Mouse (Mus musculus) hindbrain, embryonic 14.5 days (tissue): ENCODE results near the gene Nfkbil1. TPM values are rescaled to one million over a fixed set of nuclear protein-coding genes. Genes with fewer than 3 reads are reported as not detected.

ENCODE experiments used
- ATAC-seq: fragments of 200-750 bp; cut with Nextera tagmentation; 2 replicates; pipeline ENCODE4 v1.8.0; 2017; ENCODE audit warnings: moderate number of reproducible peaks, mild to moderate bottlenecking, moderate TSS enrichment, moderate library complexity; ENCODE audit not compliant: low FRiP score
- DNase-seq: peaks from one replicate; pipeline ENCODE4 v3.0.0-alpha.2; 2015; ENCODE audit warnings: low spot score
- H3K27ac ChIP-seq: fragments of 300-500 bp; sonication (generic); 2 replicates; pipeline ENCODE4 v1.5.1; 2014; ENCODE audit warnings: mild to moderate bottlenecking, moderate library complexity
- H3K27me3 ChIP-seq: fragments of 300-500 bp; sonication (generic); 2 replicates; pipeline ENCODE4 v1.6.1; 2014; ENCODE audit warnings: mild to moderate bottlenecking, low read length, mixed read lengths; ENCODE audit not compliant: control insufficient read depth, insufficient read depth
- H3K36me3 ChIP-seq: fragments of 300-500 bp; sonication (generic); replicated peaks from 2 replicates; pipeline ENCODE4 v1.6.1; 2014; ENCODE audit not compliant: control insufficient read depth, insufficient read depth
- H3K4me1 ChIP-seq: fragments of 300-500 bp; sonication (generic); replicated peaks from 2 replicates; pipeline ENCODE4 v1.6.1; 2014; ENCODE audit warnings: antibody characterized with exemption, low read length, mixed read lengths; ENCODE audit not compliant: control insufficient read depth, insufficient read depth
- H3K4me2 ChIP-seq: fragments of 300-500 bp; sonication (generic); replicated peaks from 2 replicates; pipeline ENCODE4 v1.6.1; 2014; ENCODE audit warnings: mild to moderate bottlenecking, moderate library complexity
- H3K4me3 ChIP-seq: fragments of 300-500 bp; sonication (generic); replicated peaks from 2 replicates; pipeline ENCODE4 v1.5.1; 2014; ENCODE audit warnings: mild to moderate bottlenecking, low read length
- H3K9ac ChIP-seq: fragments of 300-500 bp; sonication (generic); 2 replicates; pipeline ENCODE4 v1.6.1; 2014
- H3K9me3 ChIP-seq: fragments of 300-500 bp; sonication (generic); 2 replicates; pipeline ENCODE4 v1.6.1; 2016; ENCODE audit warnings: low read length; ENCODE audit not compliant: control insufficient read depth
- WGBS: fragments of 180-500 bp; shearing (Covaris S2); extraction: QIAGEN DNeasy Blood & Tissue Kit; methylation state at CpG from one replicate; pipeline ENCODE4 v1.1.7; 2014; 5-methylcytosine and 5-hydroxymethylcytosine counted together
- polyA plus RNA-seq: library from polyadenylated mRNA; unstranded; fragments of >200 nt; fragmentation: Nextera tagmentation; extraction: Ambion mirVana; gene quantifications from 2 replicates; pipeline ENCODE4 v1.2.1, GENCODE M21; 2014

Nfkbil1 gene
- polyA plus RNA-seq, 1 experiment from 2014 or later, result 3.5 TPM

DNA sequence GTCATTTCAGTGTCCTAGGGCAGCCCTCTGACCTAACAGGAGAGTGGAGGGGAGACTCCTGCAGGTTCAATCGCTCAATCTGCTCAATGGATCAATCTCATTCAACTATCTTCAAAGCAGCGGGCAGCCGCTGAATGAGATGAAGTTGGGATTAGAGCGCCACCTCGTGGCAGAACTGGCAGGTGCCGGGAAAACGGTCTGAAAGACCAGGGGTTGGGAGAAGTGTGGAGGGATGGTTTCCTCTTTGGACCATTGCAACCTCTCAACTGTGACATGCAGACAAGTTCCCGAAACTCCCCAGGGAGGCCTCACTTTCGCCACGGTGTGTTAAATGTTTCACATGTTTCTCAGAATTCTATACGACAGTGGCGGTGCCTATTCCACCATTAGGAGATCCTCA lies 3.5 kb downstream of the Nfkbil1 start:
- peak overlapping the region; percentile 44; the same call in 1 of the 2 replicates for H3K9ac ChIP-seq

DNA sequence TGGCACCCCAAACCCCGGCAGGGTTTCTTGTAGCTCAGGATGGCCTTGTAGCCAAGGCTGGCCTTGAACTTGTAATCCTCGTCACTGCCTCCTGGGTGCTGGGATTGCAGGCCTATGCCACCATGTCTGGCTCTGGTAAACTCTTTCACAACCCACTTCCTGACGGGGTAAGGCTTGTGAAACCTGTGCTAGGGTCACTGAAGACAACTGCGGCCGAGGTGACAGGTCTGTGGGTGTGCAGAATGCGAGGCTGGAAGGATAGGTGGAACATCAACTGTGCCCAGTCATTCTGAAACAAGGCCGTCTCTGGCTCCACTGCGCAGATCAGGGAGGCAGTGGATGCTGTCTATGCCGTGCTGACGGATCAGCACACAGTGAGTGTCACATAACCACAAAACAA lies 4.6 kb downstream of the Nfkbil1 start:
- DNase-seq, result no peak
- H3K9me3 ChIP-seq, result no peaks in the 10 kb centered on the region
- H3K27me3 ChIP-seq, result no peaks in the 10 kb centered on the region
- no peak overlapping the region; the same call in 1 of the 2 replicates for H3K9ac ChIP-seq
- no peak overlapping the region for H3K27ac ChIP-seq
- peaks cover 47% of the 10 kb centered on the region for H3K36me3 ChIP-seq
- no peak for ATAC-seq
- H3K4me1 ChIP-seq, result peaks cover 13% of the 10 kb centered on the region; the same call in 1 of the 2 replicates
- H3K4me2 ChIP-seq, result no peak overlapping the region
- H3K4me3 ChIP-seq, result no peak overlapping the region
- 96% methylated on average over 10 of the region's 10 CpGs for WGBS

More for the DNA sequence above, 3.5 kb downstream of the Nfkbil1 start:
- peak overlapping the region; percentile 25; the same call in 1 of the 2 replicates for H3K4me2 ChIP-seq
- H3K4me1 ChIP-seq, result peaks cover 13% of the 10 kb centered on the region; the same call in 1 of the 2 replicates
- peak; percentile 93 for DNase-seq
- no peaks in the 10 kb centered on the region for H3K9me3 ChIP-seq
- H3K4me3 ChIP-seq, result no peak overlapping the region
- WGBS, result 12% methylated on average over 12 of the region's 12 CpGs
- no peak overlapping the region for H3K27ac ChIP-seq
- ATAC-seq, result no peak
- no peaks in the 10 kb centered on the region for H3K27me3 ChIP-seq
- peaks cover 47% of the 10 kb centered on the region for H3K36me3 ChIP-seq

DNA sequence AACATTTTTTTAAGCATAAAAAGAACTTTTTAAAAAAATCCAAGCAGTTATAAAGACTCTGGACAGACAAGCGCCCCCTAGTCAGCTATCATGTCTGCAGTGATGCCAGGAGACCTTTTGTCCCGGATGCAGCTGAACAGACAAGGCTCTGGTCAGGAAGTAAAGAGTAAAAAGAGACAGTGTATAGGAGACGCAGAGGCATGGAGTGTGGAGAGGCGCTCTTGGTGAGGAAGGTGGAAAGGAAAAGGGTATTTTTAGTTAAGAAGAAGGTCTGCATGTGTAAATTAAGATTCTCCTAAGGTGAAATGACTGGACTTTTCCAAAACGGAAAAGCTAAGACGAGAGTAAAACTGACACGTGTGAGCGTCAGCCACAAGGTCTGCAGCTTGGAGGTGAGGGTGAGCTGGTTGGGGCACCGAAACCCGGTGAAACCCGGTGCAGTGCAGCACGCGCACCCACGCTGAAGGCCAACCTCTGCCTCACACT lies 9.0 kb downstream of the Nfkbil1 start:
- Histone ChIP-seq H3K9ac (no peak overlapping the region), H3K4me1 (no peaks in the 10 kb centered on the region), H3K27ac (no peak overlapping the region), H3K9me3 (no peaks in the 10 kb centered on the region), H3K36me3 (peaks cover 52% of the 10 kb centered on the region), H3K27me3 (no peaks in the 10 kb centered on the region), H3K4me3 (no peak overlapping the region), H3K4me2 (no peak overlapping the region)
- ATAC-seq (no peak), DNase-seq (no peak)
- WGBS, result 87% methylated on average over 14 of the region's 14 CpGs

DNA sequence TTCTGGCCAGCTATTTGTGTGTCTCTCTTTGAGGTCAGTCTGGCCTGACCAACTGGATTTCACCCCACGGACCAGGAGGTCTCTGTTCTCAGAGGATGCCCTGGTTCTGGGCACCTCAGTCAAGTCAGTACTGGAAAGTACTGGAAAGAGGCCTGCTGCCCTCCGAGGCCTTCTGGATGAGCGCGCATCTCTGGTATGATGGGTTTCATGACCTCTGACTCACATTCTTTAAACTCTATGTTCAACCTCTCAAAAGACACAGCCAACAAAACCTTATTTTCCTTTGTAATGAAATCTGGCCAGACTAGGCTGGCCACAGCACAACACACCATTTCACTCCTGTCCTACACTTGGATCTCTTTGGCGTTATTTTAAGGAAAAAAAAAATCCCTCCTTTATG lies 10.1 kb downstream of the Nfkbil1 start:
- DNase-seq, result no peak
- WGBS, result 92% methylated on average over 5 of the region's 5 CpGs
- no peaks in the 10 kb centered on the region for H3K9me3 ChIP-seq
- H3K4me1 ChIP-seq, result no peaks in the 10 kb centered on the region
- no peak for ATAC-seq
- no peak overlapping the region for H3K4me3 ChIP-seq
- H3K4me2 ChIP-seq, result no peak overlapping the region
- peaks cover 48% of the 10 kb centered on the region for H3K36me3 ChIP-seq
- no peak overlapping the region for H3K27ac ChIP-seq
- H3K9ac ChIP-seq, result no peak overlapping the region
- no peaks in the 10 kb centered on the region for H3K27me3 ChIP-seq

DNA sequence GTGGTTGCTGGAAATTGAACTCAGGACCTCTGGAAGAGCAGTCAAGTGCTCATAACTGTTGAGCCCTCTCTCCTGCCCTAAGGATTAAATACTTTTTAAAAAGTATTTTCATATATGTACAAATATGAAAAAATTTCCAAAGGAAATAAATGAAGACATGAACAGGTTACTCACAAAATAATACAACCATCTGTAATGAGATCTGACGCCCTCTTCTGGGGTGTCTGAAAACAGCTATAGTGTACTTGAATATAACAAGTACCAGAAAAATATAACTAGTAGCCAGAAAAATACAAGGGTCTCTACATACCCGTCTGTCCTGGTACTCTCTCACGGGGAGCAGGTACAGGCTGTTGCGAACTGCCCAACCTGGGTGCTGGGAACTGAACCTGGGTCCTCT lies 11.0 kb downstream of the Nfkbil1 start:
- Histone ChIP-seq H3K27me3 (no peaks in the 10 kb centered on the region), H3K4me3 (no peak overlapping the region), H3K36me3 (peaks cover 49% of the 10 kb centered on the region), H3K4me1 (no peaks in the 10 kb centered on the region), H3K27ac (no peak overlapping the region), H3K9me3 (no peaks in the 10 kb centered on the region), H3K4me2 (no peak overlapping the region), H3K9ac (no peak overlapping the region)
- ATAC-seq, result no peak
- no peak for DNase-seq
- WGBS, result 97% methylated on average over 4 of the region's 4 CpGs

DNA sequence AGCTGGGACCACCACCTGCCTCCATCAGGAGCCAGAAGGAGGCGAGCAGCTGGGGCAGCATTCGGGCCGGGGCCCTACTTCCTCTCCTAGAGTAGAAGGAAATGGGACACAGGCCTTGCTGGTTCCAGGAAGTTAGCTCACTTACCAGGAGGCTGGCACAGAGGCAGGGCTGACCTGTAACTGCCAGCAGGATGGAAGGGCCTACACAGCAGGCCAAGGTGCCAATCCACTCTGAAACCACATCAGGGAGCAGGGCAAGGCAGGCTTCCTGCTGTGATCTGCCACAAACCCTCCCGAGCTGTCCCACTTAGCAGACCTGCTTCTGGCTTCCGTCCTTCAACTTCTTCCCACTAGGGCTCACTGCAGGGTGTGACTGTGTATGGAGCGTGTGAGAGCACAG lies 13.3 kb downstream of the Nfkbil1 start:
- H3K9ac ChIP-seq, result no peak overlapping the region
- WGBS, result 74% methylated on average over 6 of the region's 6 CpGs

DNA sequence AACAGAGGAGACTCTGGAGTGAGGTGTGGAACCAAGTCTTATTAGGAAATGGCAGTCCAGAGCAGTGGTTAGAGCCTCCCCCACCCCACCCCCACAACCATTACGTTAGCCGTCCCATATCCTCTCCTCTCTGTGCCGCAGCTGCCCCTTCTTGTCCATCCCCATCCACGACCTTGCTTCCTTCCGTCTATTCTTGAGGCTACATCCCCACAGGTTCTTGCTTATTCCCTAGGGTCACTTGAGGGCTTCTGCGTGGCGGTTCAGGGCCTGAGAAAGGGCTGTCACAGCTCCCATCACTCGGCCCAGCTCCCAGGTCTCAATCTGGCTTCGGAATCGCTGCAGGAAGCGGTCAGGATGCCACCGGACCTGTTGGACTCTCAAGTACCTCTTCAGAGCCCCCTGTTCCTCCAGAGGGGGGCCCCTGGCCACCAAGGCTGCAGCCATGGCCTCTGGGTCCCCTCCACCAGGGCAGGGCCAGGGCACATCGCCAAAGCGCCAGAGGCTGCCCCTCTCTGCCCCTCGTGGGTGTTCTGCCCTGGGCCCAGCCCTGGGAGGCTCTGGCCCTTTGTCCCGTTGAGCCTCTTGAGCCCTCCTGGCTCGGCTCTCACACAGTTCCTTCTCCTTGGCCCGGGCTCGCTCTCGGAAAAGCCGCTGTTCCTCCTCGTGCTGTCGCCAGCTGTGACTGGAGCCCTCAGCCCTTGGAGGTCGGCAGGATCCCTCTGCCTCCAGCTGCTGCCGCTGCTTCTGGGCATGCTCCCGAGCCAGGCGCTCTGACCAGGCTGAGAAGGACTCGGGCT lies 15.2 kb downstream of the Nfkbil1 start, which contains the start of gene Gm16181:
Gm16181 (plus strand) TSS at position 679 of the 797 bp plus-strand sequence.
- Histone ChIP-seq H3K36me3 (peaks cover 25% of the 10 kb centered on the region), H3K4me2 (no peak within 1 kb of the TSS), H3K4me1 (no peaks in the 10 kb centered on the region), H3K27me3 (no peaks in the 10 kb centered on the region), H3K4me3 (no peak within 1 kb of the TSS), H3K9ac (no peak within 1 kb of the TSS), H3K27ac (no peak within 1 kb of the TSS), H3K9me3 (no peaks in the 10 kb centered on the region)
- 82% methylated on average over 28 of the region's 28 CpGs for WGBS
- DNase-seq (no peak), ATAC-seq (no peak)

More for the DNA sequence above, 13.3 kb downstream of the Nfkbil1 start:
- DNase-seq (no peak), ATAC-seq (no peak)
- H3K4me3 ChIP-seq, result no peak overlapping the region
- no peaks in the 10 kb centered on the region for H3K27me3 ChIP-seq
- H3K36me3 ChIP-seq, result peaks cover 27% of the 10 kb centered on the region
- no peak overlapping the region for H3K27ac ChIP-seq
- H3K4me2 ChIP-seq, result no peak overlapping the region
- no peaks in the 10 kb centered on the region for H3K9me3 ChIP-seq
- H3K4me1 ChIP-seq, result no peaks in the 10 kb centered on the region

DNA sequence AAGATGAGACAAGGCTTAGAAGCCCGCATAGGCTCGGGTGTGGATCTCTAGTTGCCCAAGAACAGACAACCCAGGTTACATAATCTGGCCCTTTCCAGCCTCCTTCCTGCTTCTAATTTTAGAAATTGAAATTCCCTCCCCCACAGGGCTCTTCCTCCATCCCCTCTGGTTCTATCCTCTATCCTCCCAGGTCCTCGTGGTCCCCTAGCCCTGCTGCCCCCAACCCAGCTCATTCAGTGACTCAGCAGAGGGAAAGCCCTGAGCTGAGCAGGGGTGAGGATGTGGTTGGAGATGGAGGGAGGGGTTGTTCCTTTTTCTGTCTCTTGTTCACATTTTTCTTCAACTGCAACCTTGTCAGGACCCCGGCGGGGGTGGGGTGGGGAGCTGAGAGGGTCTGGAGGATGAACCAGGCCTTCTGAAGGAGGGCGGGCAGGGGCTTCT lies 16.0 kb downstream of the Nfkbil1 start:
- 89% methylated on average over 6 of the region's 6 CpGs for WGBS
- H3K4me3 ChIP-seq, result no peak overlapping the region
- no peak for ATAC-seq
- H3K9ac ChIP-seq, result no peak overlapping the region
- H3K9me3 ChIP-seq, result no peaks in the 10 kb centered on the region
- no peak overlapping the region for H3K4me2 ChIP-seq
- no peaks in the 10 kb centered on the region for H3K27me3 ChIP-seq
- no peak for DNase-seq
- peaks cover 25% of the 10 kb centered on the region for H3K36me3 ChIP-seq
- H3K4me1 ChIP-seq, result no peaks in the 10 kb centered on the region
- no peak overlapping the region for H3K27ac ChIP-seq

DNA sequence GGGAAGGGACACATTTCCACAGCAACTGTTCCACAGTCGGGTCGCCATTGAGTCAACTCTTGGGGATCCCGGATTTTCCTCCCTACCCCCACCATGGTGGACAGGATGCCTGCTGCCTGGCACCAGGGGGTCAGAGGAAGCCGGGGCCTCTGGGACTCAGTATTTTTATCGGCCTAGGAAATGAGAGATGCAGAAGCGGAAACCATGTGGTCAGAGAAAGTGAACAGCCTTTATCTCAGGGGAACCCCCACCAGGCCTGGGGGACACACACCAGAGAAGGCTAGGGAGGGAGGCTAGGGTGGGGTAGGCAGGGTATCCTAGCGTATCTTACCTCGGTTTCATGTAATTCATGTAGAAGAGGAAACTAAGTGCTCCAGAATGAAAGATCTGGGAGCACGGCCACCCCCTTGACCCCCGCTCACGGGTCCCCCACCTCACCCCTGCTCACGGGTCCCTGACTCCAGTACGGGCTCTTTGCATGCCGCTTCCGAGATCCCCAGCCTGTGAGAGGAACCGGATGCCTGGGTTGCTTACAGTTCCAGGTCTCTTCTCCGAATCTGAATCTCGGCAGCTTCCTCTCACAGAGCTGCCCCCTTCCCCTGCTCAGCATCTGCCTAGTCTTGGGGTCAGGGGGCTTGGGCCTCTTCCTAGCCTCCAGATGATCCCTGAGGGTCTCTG lies 16.9 kb downstream of the Nfkbil1 start:
- Histone ChIP-seq H3K36me3 (peaks cover 23% of the 10 kb centered on the region), H3K4me1 (no peaks in the 10 kb centered on the region), H3K27ac (no peak overlapping the region), H3K4me3 (no peak overlapping the region), H3K4me2 (no peak overlapping the region), H3K27me3 (no peaks in the 10 kb centered on the region), H3K9me3 (no peaks in the 10 kb centered on the region), H3K9ac (no peak overlapping the region)
- DNase-seq, result no peak
- no peak for ATAC-seq
- 84% methylated on average over 18 of the region's 18 CpGs for WGBS
